Mouse (Mus musculus) lung, embryonic 14.5 days (tissue): ENCODE measurements around the gene Lrrc47. TPM values are rescaled to one million over a fixed set of nuclear protein-coding genes. Genes with fewer than 3 reads are reported as not detected.

Experiments used
- ATAC-seq: fragments of 200-750 bp; cut with Nextera tagmentation; 2 replicates; pipeline ENCODE4 v1.8.0; 2017; ENCODE audit warnings: mild to moderate bottlenecking, moderate TSS enrichment, moderate library complexity; ENCODE audit not compliant: insufficient read depth
- DNase-seq: peaks from one replicate; pipeline ENCODE4 v3.0.0-alpha.2; 2015
- H3K27ac ChIP-seq: fragments of 300-500 bp; sonication (generic); 2 replicates; pipeline ENCODE4 v1.5.1; 2014; ENCODE audit warnings: low read depth, mild to moderate bottlenecking, moderate library complexity
- H3K27me3 ChIP-seq: fragments of 300-500 bp; sonication (generic); 2 replicates; pipeline ENCODE4 v1.6.1; 2014; ENCODE audit warnings: low read length, control low read depth; ENCODE audit not compliant: insufficient read depth
- H3K36me3 ChIP-seq: fragments of 300-500 bp; sonication (generic); 2 replicates; pipeline ENCODE4 v1.6.1; 2014; ENCODE audit warnings: control low read depth; ENCODE audit not compliant: insufficient read depth
- H3K4me1 ChIP-seq: fragments of 300-500 bp; sonication (generic); 2 replicates; pipeline ENCODE4 v1.6.1; 2014; ENCODE audit warnings: antibody characterized with exemption, control low read depth; ENCODE audit not compliant: insufficient read depth
- H3K4me2 ChIP-seq: fragments of 300-500 bp; sonication (generic); 2 replicates; pipeline ENCODE4 v1.6.1; 2014; ENCODE audit warnings: mild to moderate bottlenecking
- H3K4me3 ChIP-seq: fragments of 300-500 bp; sonication (generic); 2 replicates; pipeline ENCODE4 v1.5.1; 2014; ENCODE audit warnings: low read depth, low read length
- H3K9ac ChIP-seq: fragments of 300-500 bp; sonication (generic); 2 replicates; pipeline ENCODE4 v1.6.1; 2014
- H3K9me3 ChIP-seq: fragments of 300-500 bp; sonication (generic); 2 replicates; pipeline ENCODE4 v1.6.1; 2016; ENCODE audit warnings: low read depth, low read length, control low read depth
- CTCF ChIP-seq: IDR thresholded peaks from 2 replicates; pipeline ENCODE4 v1.5.1; 2016; ENCODE audit warnings: antibody characterized with exemption, low read depth
- WGBS: fragments of 180-500 bp; shearing (Covaris S2); extraction: QIAGEN DNeasy Blood & Tissue Kit; methylation state at CpG from one replicate; pipeline ENCODE4 v1.1.7; 2014; 5-methylcytosine and 5-hydroxymethylcytosine counted together
- polyA plus RNA-seq: library from polyadenylated mRNA; unstranded; fragments of >200 nt; fragmentation: Nextera tagmentation; extraction: Ambion mirVana; gene quantifications from 2 replicates; pipeline ENCODE4 v1.2.1, GENCODE M21; 2014

The Lrrc47 gene
- polyA plus RNA-seq, 1 experiment from 2014 or later = 13.6 TPM

DNA sequence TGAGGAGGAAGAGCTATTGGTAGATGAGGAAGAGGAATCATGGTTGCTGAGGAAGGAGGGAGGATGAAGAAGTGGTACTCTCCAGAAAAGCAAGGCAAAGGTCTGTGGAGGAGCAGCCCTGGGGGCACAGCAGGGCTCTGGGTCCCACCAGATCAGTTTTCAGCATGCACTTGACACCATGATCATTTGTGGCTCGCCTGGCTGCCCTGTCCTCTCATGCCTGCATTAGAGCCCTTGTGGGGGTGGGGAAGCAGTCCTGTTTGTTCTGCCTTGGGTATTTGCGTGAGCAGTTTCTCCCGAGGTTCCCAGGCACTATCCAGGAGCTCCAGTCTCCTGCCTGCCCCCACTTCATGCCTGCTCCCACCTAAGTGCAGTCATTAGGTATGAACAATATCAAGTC lies 25.6 kb downstream of the Lrrc47 start:
- no peak for DNase-seq
- TF ChIP-seq CTCF = no peak
- H3K9me3 ChIP-seq = no peaks in the 10 kb centered on the region
- H3K9ac ChIP-seq = no peak overlapping the region
- no peaks in the 10 kb centered on the region for H3K27me3 ChIP-seq
- no peaks in the 10 kb centered on the region for H3K36me3 ChIP-seq
- no peak overlapping the region for H3K4me3 ChIP-seq
- H3K27ac ChIP-seq = no peak overlapping the region
- no peak overlapping the region for H3K4me2 ChIP-seq
- ATAC-seq = no peak
- no peaks in the 10 kb centered on the region for H3K4me1 ChIP-seq
- 31% methylated on average over 3 of the region's 3 CpGs for WGBS

GRCm38 (mm10) chr4:154042577-154042976 lies 31.0 kb downstream of the Lrrc47 start, which contains the start of gene Ccdc27:
Gene Ccdc27 (minus strand): TSS chr4:154042677.
- no peaks in the 10 kb centered on the region for H3K4me1 ChIP-seq
- no peaks in the 10 kb centered on the region for H3K36me3 ChIP-seq
- H3K4me2 ChIP-seq = no peak within 1 kb of the TSS
- DNase-seq (no peak), ATAC-seq (no peak)
- TF ChIP-seq CTCF = no peak
- no peak within 1 kb of the TSS for H3K9ac ChIP-seq
- no peaks in the 10 kb centered on the region for H3K9me3 ChIP-seq
- 78% methylated on average over 9 of the region's 9 CpGs for WGBS
- H3K4me3 ChIP-seq = no peak within 1 kb of the TSS
- H3K27me3 ChIP-seq = no peaks in the 10 kb centered on the region
- no peak within 1 kb of the TSS for H3K27ac ChIP-seq

- H3K36me3 ChIP-seq = no peaks in the 10 kb centered on the region
- TF ChIP-seq CTCF = peak; percentile 34; the same call in 1 of the 2 replicates
- no peak for ATAC-seq
- H3K27me3 ChIP-seq = no peaks in the 10 kb centered on the region
- DNase-seq = no peak
- no peak overlapping the region for H3K9ac ChIP-seq
- no peak overlapping the region for H3K4me2 ChIP-seq
- WGBS = 68% methylated on average over 5 of the region's 5 CpGs
- H3K4me3 ChIP-seq = no peak overlapping the region
- no peak overlapping the region for H3K27ac ChIP-seq
- H3K4me1 ChIP-seq = no peaks in the 10 kb centered on the region
- no peaks in the 10 kb centered on the region for H3K9me3 ChIP-seq
These were observed 34.3 kb downstream of the Lrrc47 start for GRCm38 (mm10) chr4:154045837-154046236.

DNA sequence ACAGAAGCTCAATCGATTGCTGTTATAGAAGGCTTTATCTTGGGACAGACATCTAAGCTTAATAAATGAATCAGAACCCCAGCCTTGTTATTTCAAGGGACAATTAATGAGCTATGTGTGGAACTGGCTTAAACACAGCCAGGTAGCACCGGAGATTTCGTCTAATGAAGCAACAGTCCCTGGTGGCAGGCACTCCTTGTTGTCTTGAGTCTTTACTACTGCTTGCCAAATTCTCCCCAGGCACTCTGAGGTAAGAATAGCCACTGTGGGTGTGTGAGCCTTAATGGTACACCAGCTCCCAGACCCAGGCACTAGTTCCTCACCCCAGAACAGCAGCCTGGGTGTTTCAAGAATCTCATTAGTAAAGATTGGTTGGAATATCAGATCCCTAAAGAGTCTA lies 39.9 kb downstream of the Lrrc47 start:
- Histone ChIP-seq H3K9ac (no peak overlapping the region), H3K4me2 (no peak overlapping the region), H3K4me3 (no peak overlapping the region), H3K9me3 (no peaks in the 10 kb centered on the region), H3K4me1 (no peaks in the 10 kb centered on the region), H3K27ac (no peak overlapping the region), H3K36me3 (no peaks in the 10 kb centered on the region), H3K27me3 (no peaks in the 10 kb centered on the region)
- DNase-seq (no peak), ATAC-seq (no peak)
- 90% methylated on average over 3 of the region's 3 CpGs for WGBS
- TF ChIP-seq CTCF = no peak

DNA sequence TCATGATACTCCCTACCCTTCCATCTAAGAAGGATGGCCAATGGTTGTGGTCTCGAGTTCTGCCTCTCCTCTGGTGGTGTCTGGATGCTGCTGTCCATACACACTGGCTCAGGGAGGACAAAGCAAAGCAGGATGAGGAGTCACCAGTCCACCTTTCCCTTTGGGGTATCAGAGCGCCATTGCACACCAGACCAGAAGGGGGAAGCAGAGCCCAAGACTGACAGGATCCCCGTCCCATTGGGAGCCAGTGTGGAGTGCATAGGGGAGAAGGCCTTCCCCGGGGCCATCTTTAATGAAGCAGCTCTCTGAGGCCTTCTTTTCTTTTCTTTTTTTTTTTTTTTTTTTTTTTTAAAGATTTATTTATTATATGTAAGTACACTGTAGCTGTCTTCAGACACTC lies 41.5 kb downstream of the Lrrc47 start:
- Histone ChIP-seq H3K9me3 (no peaks in the 10 kb centered on the region), H3K4me1 (no peaks in the 10 kb centered on the region), H3K4me3 (no peak overlapping the region), H3K9ac (no peak overlapping the region), H3K27me3 (no peaks in the 10 kb centered on the region), H3K4me2 (no peak overlapping the region), H3K27ac (no peak overlapping the region), H3K36me3 (no peaks in the 10 kb centered on the region)
- DNase-seq = no peak
- no peak for TF ChIP-seq CTCF
- no peak for ATAC-seq
- 54% methylated on average over 4 of the region's 4 CpGs for WGBS

GRCm38 (mm10) chr4:154055482-154055881 lies 44.0 kb downstream of the Lrrc47 start:
- WGBS = 76% methylated on average over 7 of the region's 7 CpGs
- ATAC-seq = no peak
- TF ChIP-seq CTCF = no peak

GRCm38 (mm10) chr4:154056046-154056445 lies 44.5 kb downstream of the Lrrc47 start:
- no peak overlapping the region for H3K27ac ChIP-seq
- WGBS = 55% methylated on average over 2 of the region's 2 CpGs

More at GRCm38 (mm10) chr4:154055482-154055881, 44.0 kb downstream of the Lrrc47 start:
- Histone ChIP-seq H3K36me3 (no peaks in the 10 kb centered on the region), H3K27ac (no peak overlapping the region), H3K27me3 (no peaks in the 10 kb centered on the region), H3K9ac (no peak overlapping the region), H3K9me3 (no peaks in the 10 kb centered on the region), H3K4me2 (no peak overlapping the region), H3K4me3 (no peak overlapping the region), H3K4me1 (no peaks in the 10 kb centered on the region)
- DNase-seq = no peak

DNA sequence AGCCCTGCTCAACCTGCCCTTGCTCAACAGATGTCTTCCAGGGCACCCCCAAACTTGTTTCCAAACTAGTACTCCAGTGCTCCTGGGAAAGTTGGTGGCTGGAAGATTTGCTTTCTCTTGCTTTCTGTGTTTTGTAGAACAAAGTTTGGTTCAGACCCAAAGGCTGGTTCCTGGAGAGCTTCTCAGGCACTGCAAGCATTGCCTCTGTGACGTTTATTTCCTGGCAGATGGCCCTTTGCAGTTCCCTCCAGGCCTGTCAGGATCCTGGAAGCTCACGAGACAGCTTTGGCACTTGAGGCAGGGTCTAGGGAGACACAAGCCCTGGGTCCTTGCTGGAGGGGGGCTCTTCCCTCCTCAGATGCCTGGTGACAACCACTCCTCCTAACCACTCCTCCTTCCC lies 45.1 kb downstream of the Lrrc47 start:
- 27% methylated on average over 2 of the region's 2 CpGs for WGBS
- Histone ChIP-seq H3K4me1 (no peaks in the 10 kb centered on the region), H3K27me3 (no peaks in the 10 kb centered on the region), H3K9me3 (no peaks in the 10 kb centered on the region), H3K27ac (no peak overlapping the region), H3K4me3 (no peak overlapping the region), H3K4me2 (no peak overlapping the region), H3K36me3 (no peaks in the 10 kb centered on the region), H3K9ac (no peak overlapping the region)
- DNase-seq (no peak), ATAC-seq (no peak)
- no peak for TF ChIP-seq CTCF

More at GRCm38 (mm10) chr4:154056046-154056445, 44.5 kb downstream of the Lrrc47 start:
- Histone ChIP-seq H3K4me3 (no peak overlapping the region), H3K9me3 (no peaks in the 10 kb centered on the region), H3K36me3 (no peaks in the 10 kb centered on the region), H3K27me3 (no peaks in the 10 kb centered on the region), H3K9ac (no peak overlapping the region), H3K4me2 (no peak overlapping the region), H3K4me1 (no peaks in the 10 kb centered on the region)
- DNase-seq (no peak), ATAC-seq (no peak)
- TF ChIP-seq CTCF = no peak
